21 mouse cellular contexts compared by ENCODE assay signal in genomic region chr13:59880055-59880454, GRCm38 (mm10). TPM values are rescaled to one million over a fixed set of nuclear protein-coding genes. Genes with fewer than 3 reads are reported as not detected.
A peak's percentile ranks its signal among the peaks of the same experiment; 100 is the strongest.
DNase-seq lines count a peak whose midpoint lies in the region; ATAC-seq and TF ChIP-seq lines count a peak whose summit lies in the region.
"Had no signal": no experiment of that assay in that cellular context is flagged by ENCODE, and none has a peak within 500 bp of the region (broad histone marks: within the 10 kb centered on the region; RNA-seq: fewer than 3 reads in every experiment).

No protein-coding gene starts in this region.

- WGBS in kidney, embryonic 14.5 days = 76% methylated on average over 3 of the region's 3 CpGs
- WGBS in midbrain, embryonic 14.5 days = 66% methylated on average over 3 of the region's 3 CpGs
- WGBS in midbrain, embryonic 13.5 days = 73% methylated on average over 3 of the region's 3 CpGs
- WGBS in embryonic facial prominence, embryonic 13.5 days = 51% methylated on average over 3 of the region's 3 CpGs
- 21% methylated on average over 3 of the region's 3 CpGs for WGBS in limb, embryonic 15.5 days
- WGBS in stomach, postnatal 0 days = 76% methylated on average over 3 of the region's 3 CpGs

- H3K36me3 ChIP-seq in kidney, embryonic 14.5 days (ENCODE audit: control insufficient read depth, insufficient read depth, low read length) = no peaks in the 10 kb centered on the region
- H3K36me3 ChIP-seq in midbrain, embryonic 14.5 days (ENCODE audit: control insufficient read depth, insufficient read depth, low read length) = no peaks in the 10 kb centered on the region
- no peaks in the 10 kb centered on the region for H3K36me3 ChIP-seq in midbrain, embryonic 13.5 days
- H3K36me3 ChIP-seq in embryonic facial prominence, embryonic 13.5 days = no peaks in the 10 kb centered on the region
- no peaks in the 10 kb centered on the region for H3K36me3 ChIP-seq in limb, embryonic 15.5 days
- no peaks in the 10 kb centered on the region for H3K36me3 ChIP-seq in stomach, postnatal 0 days (ENCODE audit: control insufficient read depth, insufficient read depth, low read length)
- H3K36me3 ChIP-seq: G1E; heart, embryonic 15.5 days; hindbrain, embryonic 15.5 days; liver, embryonic 13.5 days had no signal

- peaks cover 6% of the 10 kb centered on the region for H3K4me1 ChIP-seq in kidney, embryonic 14.5 days (ENCODE audit: control insufficient read depth, insufficient read depth, low read length)
- peaks cover 9% of the 10 kb centered on the region; the same call in 1 of the 2 replicates for H3K4me1 ChIP-seq in midbrain, embryonic 14.5 days (ENCODE audit: control insufficient read depth, insufficient read depth, low read length)
- H3K4me1 ChIP-seq in midbrain, embryonic 13.5 days (replicated peaks) = peaks cover 8% of the 10 kb centered on the region
- H3K4me1 ChIP-seq in embryonic facial prominence, embryonic 13.5 days = peaks cover 39% of the 10 kb centered on the region
- peaks cover 35% of the 10 kb centered on the region for H3K4me1 ChIP-seq in limb, embryonic 15.5 days
- no peaks in the 10 kb centered on the region for H3K4me1 ChIP-seq in stomach, postnatal 0 days (replicated peaks; ENCODE audit: control insufficient read depth, insufficient read depth)
- H3K4me1 ChIP-seq: heart, embryonic 15.5 days had no signal

- H3K9me3 ChIP-seq in kidney, embryonic 14.5 days (ENCODE audit: control insufficient read depth, low read length) = no peaks in the 10 kb centered on the region
- H3K9me3 ChIP-seq in midbrain, embryonic 14.5 days (ENCODE audit: control insufficient read depth, low read length) = no peaks in the 10 kb centered on the region
- no peaks in the 10 kb centered on the region for H3K9me3 ChIP-seq in midbrain, embryonic 13.5 days
- H3K9me3 ChIP-seq in embryonic facial prominence, embryonic 13.5 days = no peaks in the 10 kb centered on the region
- H3K9me3 ChIP-seq in limb, embryonic 15.5 days = no peaks in the 10 kb centered on the region
- no peaks in the 10 kb centered on the region for H3K9me3 ChIP-seq in stomach, postnatal 0 days (ENCODE audit: control insufficient read depth, low read length)
- H3K9me3 ChIP-seq: forebrain, embryonic 13.5 days; heart, embryonic 15.5 days; hindbrain, embryonic 15.5 days; liver, embryonic 13.5 days had no signal

- no peak overlapping the region for H3K27ac ChIP-seq in kidney, embryonic 14.5 days (ENCODE audit: low read depth, low read length)
- H3K27ac ChIP-seq in midbrain, embryonic 14.5 days (replicated peaks; ENCODE audit: low read depth, low read length) = no peak overlapping the region
- H3K27ac ChIP-seq in midbrain, embryonic 13.5 days = no peak overlapping the region
- H3K27ac ChIP-seq in embryonic facial prominence, embryonic 13.5 days = peak overlapping the region; percentile 80
- peak overlapping the region; percentile 82 for H3K27ac ChIP-seq in limb, embryonic 15.5 days
- H3K27ac ChIP-seq in stomach, postnatal 0 days (replicated peaks) = no peak overlapping the region
- H3K27ac ChIP-seq: forebrain, embryonic 13.5 days; heart, embryonic 15.5 days; hindbrain, embryonic 15.5 days; liver, embryonic 13.5 days had no signal

- peak; percentile 37 for DNase-seq in kidney, adult 11 months
- peak; percentile 49 for DNase-seq in midbrain, embryonic 14.5 days
- DNase-seq in stomach, postnatal 0 days (ENCODE audit: low spot score) = no peak
- DNase-seq: adrenal gland, adult 8-10 months; B cell, adult 2 months; cerebellum, adult 2 months; heart, postnatal 36 days; left cerebral cortex, postnatal 4 days; liver, embryonic 13.5 days; lung, embryonic 14.5 days; right cerebral cortex, postnatal 14 days had no signal

- no peaks in the 10 kb centered on the region for H3K27me3 ChIP-seq in kidney, embryonic 14.5 days (ENCODE audit: control insufficient read depth, insufficient read depth, low read length)
- no peaks in the 10 kb centered on the region for H3K27me3 ChIP-seq in midbrain, embryonic 14.5 days (ENCODE audit: control insufficient read depth, insufficient read depth, low read length)
- H3K27me3 ChIP-seq in midbrain, embryonic 13.5 days = no peaks in the 10 kb centered on the region
- no peaks in the 10 kb centered on the region for H3K27me3 ChIP-seq in embryonic facial prominence, embryonic 13.5 days
- H3K27me3 ChIP-seq in limb, embryonic 15.5 days = no peaks in the 10 kb centered on the region
- H3K27me3 ChIP-seq in stomach, postnatal 0 days (ENCODE audit: control insufficient read depth, insufficient read depth, low read length) = no peaks in the 10 kb centered on the region
- H3K27me3 ChIP-seq: CH12.LX; forebrain, embryonic 13.5 days; heart, embryonic 15.5 days; hindbrain, embryonic 15.5 days; liver, embryonic 13.5 days had no signal

- ATAC-seq in kidney, embryonic 14.5 days (ENCODE audit: low FRiP score, low TSS enrichment) = no peak
- ATAC-seq in midbrain, embryonic 14.5 days (ENCODE audit: low FRiP score, low TSS enrichment) = no peak
- ATAC-seq in midbrain, embryonic 13.5 days = no peak
- ATAC-seq in embryonic facial prominence, embryonic 13.5 days (ENCODE audit: insufficient number of reproducible peaks, insufficient read depth, low FRiP score, low TSS enrichment, low read depth) = no peak
- ATAC-seq in limb, embryonic 15.5 days (ENCODE audit: insufficient number of reproducible peaks, low FRiP score, low TSS enrichment, low read depth) = peak; percentile 36; the same call in 1 of the 2 replicates
- ATAC-seq in stomach, postnatal 0 days (ENCODE audit: low FRiP score, low TSS enrichment) = no peak
- ATAC-seq: activated CD4-positive, CD25-positive, alpha-beta regulatory T cell, adult 4 months; forebrain, embryonic 13.5 days had no signal

- H3K4me3 ChIP-seq in kidney, embryonic 14.5 days (ENCODE audit: low read length) = no peak overlapping the region
- no peak overlapping the region for H3K4me3 ChIP-seq in midbrain, embryonic 14.5 days (replicated peaks; ENCODE audit: low read depth, low read length)
- no peak overlapping the region for H3K4me3 ChIP-seq in midbrain, embryonic 13.5 days (replicated peaks)
- no peak overlapping the region for H3K4me3 ChIP-seq in embryonic facial prominence, embryonic 13.5 days
- H3K4me3 ChIP-seq in limb, embryonic 15.5 days = no peak overlapping the region
- no peak overlapping the region for H3K4me3 ChIP-seq in stomach, postnatal 0 days (ENCODE audit: low read depth, low read length)
- H3K4me3 ChIP-seq: forebrain, embryonic 13.5 days; heart, embryonic 15.5 days; hindbrain, embryonic 15.5 days; liver, embryonic 13.5 days had no signal

- H3K4me2 ChIP-seq in kidney, embryonic 14.5 days (replicated peaks; ENCODE audit: low read depth, low read length) = no peak overlapping the region
- H3K4me2 ChIP-seq in midbrain, embryonic 14.5 days (ENCODE audit: low read length) = no peak overlapping the region
- no peak overlapping the region for H3K4me2 ChIP-seq in midbrain, embryonic 13.5 days (replicated peaks)
- H3K4me2 ChIP-seq in embryonic facial prominence, embryonic 13.5 days = no peak overlapping the region
- no peak overlapping the region for H3K4me2 ChIP-seq in limb, embryonic 15.5 days
- no peak overlapping the region for H3K4me2 ChIP-seq in stomach, postnatal 0 days (replicated peaks; ENCODE audit: low read depth)
- H3K4me2 ChIP-seq: forebrain, embryonic 13.5 days; heart, embryonic 15.5 days; hindbrain, embryonic 15.5 days; liver, embryonic 13.5 days; lung, embryonic 14.5 days had no signal

- H3K9ac ChIP-seq in kidney, embryonic 14.5 days (ENCODE audit: low read depth, low read length) = no peak overlapping the region
- no peak overlapping the region for H3K9ac ChIP-seq in midbrain, embryonic 14.5 days (replicated peaks; ENCODE audit: low read length)
- no peak overlapping the region for H3K9ac ChIP-seq in midbrain, embryonic 13.5 days (replicated peaks)
- no peak overlapping the region for H3K9ac ChIP-seq in embryonic facial prominence, embryonic 13.5 days
- no peak overlapping the region for H3K9ac ChIP-seq in limb, embryonic 15.5 days
- no peak overlapping the region for H3K9ac ChIP-seq in stomach, postnatal 0 days (ENCODE audit: low read length)
- H3K9ac ChIP-seq: forebrain, embryonic 13.5 days; heart, embryonic 15.5 days; hindbrain, embryonic 15.5 days; liver, embryonic 13.5 days; lung, embryonic 14.5 days had no signal

- no peak for TF ChIP-seq CTCF in stomach, postnatal 0 days (IDR thresholded peaks at IDR 0.05; ENCODE audit: low read depth)

- no peak for TF ChIP-seq EP300 in stomach, postnatal 0 days (optimal IDR thresholded peaks at IDR 0.05)

RNA-seq across cellular contexts. Expression of gene Tut7, which starts 57.1 kb away (rescaled TPM):
- 23.6 and 43.9 TPM in 2 replicates for polyA plus RNA-seq in kidney, embryonic 14.5 days (2014; fragmentation: Nextera tagmentation; extraction: Ambion mirVana)
- 34.3 and 50.4 TPM in 2 replicates for polyA plus RNA-seq in midbrain, embryonic 14.5 days (2014; fragmentation: Nextera tagmentation; extraction: Ambion mirVana)
- polyA plus RNA-seq in midbrain, embryonic 13.5 days (2015; fragmentation: Nextera tagmentation; extraction: Ambion mirVana) = 58.7 and 59.6 TPM in 2 replicates
- 51.8 and 54.2 TPM in 2 replicates for polyA plus RNA-seq in embryonic facial prominence, embryonic 13.5 days (2015; fragmentation: Nextera tagmentation; extraction: Ambion mirVana)
- 50.4 and 57.1 TPM in 2 replicates for polyA plus RNA-seq in limb, embryonic 15.5 days (2015; fragmentation: Nextera tagmentation; extraction: Ambion mirVana)
- polyA plus RNA-seq in stomach, postnatal 0 days (2015; fragmentation: Nextera tagmentation; extraction: Ambion mirVana) = 29.1 and 31.6 TPM in 2 replicates

Comparison
In these comparisons a context has a peak if more than half of its experiments do, and no peak if none do; other contexts are left out.
1. H3K27ac ChIP-seq: peak in embryonic facial prominence, embryonic 13.5 days (single experiment) and limb, embryonic 15.5 days (single experiment); none in kidney, embryonic 14.5 days (single experiment), midbrain, embryonic 14.5 days (single experiment), midbrain, embryonic 13.5 days (single experiment) and stomach, postnatal 0 days (single experiment).